Mouse (Mus musculus) CH12.LX (cell line): ENCODE results near the gene S100pbp. TPM values are rescaled to one million over a fixed set of nuclear protein-coding genes. Genes with fewer than 3 reads are reported as not detected.

Experiments
- DNase-seq: peaks from one replicate; pipeline ENCODE4 v3.0.0-alpha.2; 2013; ENCODE audit errors: extremely low read depth
- H3K27ac ChIP-seq: 2 replicates; pipeline ENCODE4 v1.5.1; 2012; ENCODE audit warnings: low read depth, mild to moderate bottlenecking, control low read depth, moderate library complexity; ENCODE audit not compliant: insufficient read depth
- H3K27me3 ChIP-seq: replicated peaks from 2 replicates; pipeline ENCODE3; 2012; ENCODE audit warnings: inconsistent platforms
- H3K36me3 ChIP-seq, 2 experiments: replicated peaks in 1 of 2; 2 replicates each; pipeline versions ENCODE3 to v1.6.1; 2012; ENCODE audit warnings: inconsistent platforms in 1 of 2, low read length in 1 of 2, mild to moderate bottlenecking in 1 of 2, mixed read lengths in 1 of 2, moderate library complexity in 1 of 2; ENCODE audit not compliant: control insufficient read depth in 1 of 2, insufficient read depth in 1 of 2
- H3K4me1 ChIP-seq, 2 experiments: 2 replicates each; pipeline ENCODE4 v1.6.1; 2012; ENCODE audit warnings: inconsistent platforms in 1 of 2, moderate library complexity in 1 of 2; ENCODE audit not compliant: insufficient read depth in 2 of 2, control insufficient read depth in 1 of 2
- H3K4me2 ChIP-seq: 2 replicates; pipeline ENCODE4 v1.6.1; 2012; ENCODE audit warnings: low read depth, mild to moderate bottlenecking, control low read depth; ENCODE audit not compliant: poor library complexity, insufficient read depth, severe bottlenecking
- H3K4me3 ChIP-seq, 3 experiments: fragments of 150-350 bp in 1 of 3; sonication (generic) in 1 of 3; replicated peaks in 1 of 3; 2 replicates each; pipeline versions ENCODE3 to v1.5.1; 2011 to 2012; ENCODE audit warnings: low read depth in 2 of 3, low read length in 2 of 3, mild to moderate bottlenecking in 2 of 3, moderate library complexity in 2 of 3, control low read depth in 1 of 3, improper control_type of control experiment in 1 of 3, inconsistent platforms in 1 of 3, mixed read lengths in 1 of 3; ENCODE audit not compliant: poor library complexity in 1 of 3
- H3K79me2 ChIP-seq: replicated peaks from 2 replicates; pipeline ENCODE4 v1.6.1; 2012; ENCODE audit warnings: mild to moderate bottlenecking, moderate library complexity; ENCODE audit not compliant: control insufficient read depth, poor library complexity, insufficient read depth, severe bottlenecking; ENCODE audit errors: extremely low read depth
- H3K9ac ChIP-seq: 2 replicates; pipeline ENCODE4 v1.6.1; 2012; ENCODE audit warnings: low read depth, mild to moderate bottlenecking, control low read depth, moderate library complexity; ENCODE audit not compliant: insufficient read depth
- H3K9me3 ChIP-seq: replicated peaks from 2 replicates; pipeline ENCODE3; 2012; ENCODE audit warnings: low read length, inconsistent platforms, mixed read lengths
- BHLHE40 ChIP-seq: IDR thresholded peaks from 2 replicates; pipeline ENCODE4 v1.6.1; 2011; ENCODE audit warnings: mild to moderate bottlenecking, low read depth, low read length, improper control_type of control experiment
- CHD1 ChIP-seq: IDR thresholded peaks from 2 replicates; pipeline ENCODE4 v1.6.1; 2012; ENCODE audit warnings: low read depth, low read length, improper control_type of control experiment, inconsistent platforms
- CHD2 ChIP-seq: IDR thresholded peaks from 2 replicates; pipeline ENCODE4 v1.6.1; 2011; ENCODE audit warnings: low read length, improper control_type of control experiment
- CTCF ChIP-seq, 2 experiments: IDR thresholded peaks in 1 of 2; conservative IDR thresholded peaks in 1 of 2; 2 replicates each; pipeline ENCODE4 v1.5.1; 2011 to 2012; ENCODE audit warnings: low read depth in 2 of 2, low read length in 2 of 2, improper control_type of control experiment in 1 of 2, inconsistent platforms in 1 of 2, mild to moderate bottlenecking in 1 of 2, moderate library complexity in 1 of 2
- ELF1 ChIP-seq: IDR thresholded peaks from 2 replicates; pipeline ENCODE4 v1.6.1; 2014; ENCODE audit warnings: low read depth, mild to moderate bottlenecking, inconsistent platforms, low read length, improper control_type of control experiment
- ETS1 ChIP-seq: conservative IDR thresholded peaks from 2 replicates; pipeline ENCODE4 v1.6.1; 2012; ENCODE audit warnings: low read depth, mild to moderate bottlenecking, inconsistent platforms, low read length, improper control_type of control experiment, moderate library complexity
- GABPA ChIP-seq: IDR thresholded peaks from 2 replicates; pipeline ENCODE4 v1.6.1; 2012; ENCODE audit warnings: low read depth, low read length, improper control_type of control experiment, inconsistent platforms; ENCODE audit not compliant: insufficient replicate concordance
- HCFC1 ChIP-seq: IDR thresholded peaks from 2 replicates; pipeline ENCODE4 v1.6.1; 2012; ENCODE audit warnings: low read depth, mild to moderate bottlenecking, inconsistent platforms, low read length, improper control_type of control experiment
- JUN ChIP-seq: IDR thresholded peaks from 2 replicates; pipeline ENCODE4 v1.6.1; 2011; ENCODE audit warnings: low read depth, mild to moderate bottlenecking, low read length, improper control_type of control experiment, moderate library complexity; ENCODE audit not compliant: insufficient read depth
- JUND ChIP-seq: conservative IDR thresholded peaks from 2 replicates; pipeline ENCODE4 v1.6.1; 2011; ENCODE audit warnings: low read depth, low read length, improper control_type of control experiment
- KAT2A ChIP-seq: IDR thresholded peaks from 2 replicates; pipeline ENCODE4 v1.6.1; 2012; ENCODE audit warnings: low read length, improper control_type of control experiment, inconsistent platforms; ENCODE audit not compliant: insufficient replicate concordance
- MAZ ChIP-seq: IDR thresholded peaks from 2 replicates; pipeline ENCODE4 v1.6.1; 2012; ENCODE audit warnings: low read depth, mild to moderate bottlenecking, inconsistent platforms, low read length, improper control_type of control experiment, moderate library complexity
- MYC ChIP-seq: IDR thresholded peaks from 2 replicates; pipeline ENCODE4 v1.6.1; 2011; ENCODE audit warnings: low read depth, mild to moderate bottlenecking, improper control_type of control experiment, low read length
- NRF1 ChIP-seq: IDR thresholded peaks from 2 replicates; pipeline ENCODE4 v1.6.1; 2014; ENCODE audit warnings: low read depth, mild to moderate bottlenecking, inconsistent platforms, low read length, improper control_type of control experiment, moderate library complexity
- PAX5 ChIP-seq: IDR thresholded peaks from 2 replicates; pipeline ENCODE4 v1.6.1; 2012; ENCODE audit warnings: low read length, inconsistent platforms, mixed read lengths
- RAD21 ChIP-seq: IDR thresholded peaks from 2 replicates; pipeline ENCODE4 v1.6.1; 2011; ENCODE audit warnings: low read depth, mild to moderate bottlenecking, low read length, improper control_type of control experiment, moderate library complexity
- RCOR1 ChIP-seq: conservative IDR thresholded peaks from 2 replicates; pipeline ENCODE4 v1.6.1; 2012; ENCODE audit warnings: low read depth, mild to moderate bottlenecking, inconsistent platforms, low read length, improper control_type of control experiment
- SMC3 ChIP-seq: IDR thresholded peaks from 2 replicates; pipeline ENCODE4 v1.6.1; 2011; ENCODE audit warnings: low read depth, low read length, improper control_type of control experiment
- TBP ChIP-seq: conservative IDR thresholded peaks from 2 replicates; pipeline ENCODE4 v1.6.1; 2011; ENCODE audit warnings: low read depth, low read length, improper control_type of control experiment
- TCF12 ChIP-seq: IDR thresholded peaks from 2 replicates; pipeline ENCODE4 v1.6.1; 2014; ENCODE audit warnings: low read depth, mild to moderate bottlenecking, inconsistent platforms, low read length, improper control_type of control experiment
- UBTF ChIP-seq: IDR thresholded peaks from 2 replicates; pipeline ENCODE4 v1.6.1; 2012; ENCODE audit warnings: low read depth, mild to moderate bottlenecking, inconsistent platforms, low read length, improper control_type of control experiment, moderate library complexity
- ZC3H11A ChIP-seq: IDR thresholded peaks from 2 replicates; pipeline ENCODE4 v1.6.1; 2012; ENCODE audit warnings: low read depth, mild to moderate bottlenecking, inconsistent platforms, low read length, improper control_type of control experiment
- ZMIZ1 ChIP-seq: IDR thresholded peaks from 2 replicates; pipeline ENCODE4 v1.6.1; 2012; ENCODE audit warnings: low read depth, mild to moderate bottlenecking, inconsistent platforms, low read length, improper control_type of control experiment
- dilution Hi-C: fragments of 300-500 bp; cut with MboI; formaldehyde crosslinking; loops from 2 replicates; pipeline ENCODE4 v1.14.3; 2020; ENCODE audit warnings: low sequenced_read_pairs; ENCODE audit not compliant: extremely low pct_unique_long_range_greater_than_20kb, extremely low pct_ligation_motif_present
- in situ Hi-C: fragments of 300-500 bp; cut with MboI; formaldehyde crosslinking; loops from 3 replicates; pipeline ENCODE4 v1.14.3; 2019; ENCODE audit warnings: low sequenced_read_pairs, low pct_ligation_motif_present, low pct_unique_long_range_greater_than_20kb, mixed read lengths
- polyA plus RNA-seq: library from polyadenylated mRNA; unstranded; fragments of >175 nt; gene quantifications from 2 replicates; pipeline ENCODE4 v1.2.1, GENCODE M21; 2012; ENCODE audit warnings: low read depth; ENCODE audit not compliant: insufficient read length
- total RNA-seq, 2 experiments: library from RNA; depleted of rRNA; stranded (reverse); fragments of 300-350 nt in 1 of 2; fragments of >200 nt in 1 of 2; gene quantifications; 2 replicates each; pipeline ENCODE4 v1.2.3; 2012 to 2014

The S100pbp gene
- total and polyA plus RNA-seq, 3 experiments, result 22.5 to 43.6 (median 43.6) TPM

- H3K4me2 ChIP-seq, result no peak overlapping the region
These were observed 21.9 kb upstream of the S100pbp start for GRCm38 (mm10) chr4:129211461-129211860.

GRCm38 (mm10) chr4:129209504-129209903 is 20.0 kb upstream of the S100pbp start:
- Histone ChIP-seq H3K4me3 (no peak overlapping the region), H3K4me1 (no peaks in the 10 kb centered on the region), H3K9ac (no peak overlapping the region), H3K27me3 (no peaks in the 10 kb centered on the region), H3K27ac (no peak overlapping the region), H3K4me2 (no peak overlapping the region), H3K79me2 (no peaks in the 10 kb centered on the region), H3K9me3 (no peaks in the 10 kb centered on the region), H3K36me3 (peaks cover 78 to 89% of the 10 kb centered on the region in 2 experiments)
- no peak for TF ChIP-seq BHLHE40
- TF ChIP-seq TCF12, result no peak
- no peak for TF ChIP-seq JUN
- TF ChIP-seq HCFC1, result no peak
- no peak for TF ChIP-seq UBTF
- peak; percentile 48 for TF ChIP-seq RAD21
- TF ChIP-seq SMC3, result peak; percentile 61
- TF ChIP-seq CTCF (conservative IDR thresholded peaks at IDR 0.05 in 1 of 2, IDR thresholded peaks at IDR 0.05 in 1 of 2; ENCODE audit: low read depth in 2 of 2, low read length in 2 of 2), result peak; percentile 48 to 67
- no peak for TF ChIP-seq KAT2A
- no peak for TF ChIP-seq ELF1
- no peak for TF ChIP-seq GABPA
- TF ChIP-seq ETS1, result no peak
- in situ Hi-C loops (no loop called here), dilution Hi-C loops (no loop called here)
- peak; percentile 37 for DNase-seq

More at GRCm38 (mm10) chr4:129211461-129211860, 21.9 kb upstream of the S100pbp start:
- H3K9ac ChIP-seq, result no peak overlapping the region
- H3K4me3 ChIP-seq, result no peak overlapping the region
- in situ Hi-C loops, result loop anchor here (10.0 kb wide), 1 partner anchor 243 kb away; no protein-coding TSS in a partner anchor
- H3K9me3 ChIP-seq, result no peaks in the 10 kb centered on the region
- dilution Hi-C loops, result no loop called here
- TF ChIP-seq CHD1, result no peak
- no peak for TF ChIP-seq RCOR1
- TF ChIP-seq ELF1, result no peak
- TF ChIP-seq NRF1, result no peak
- TF ChIP-seq JUND, result no peak
- TF ChIP-seq CHD2, result no peak
- TF ChIP-seq ZC3H11A, result no peak
- no peak for TF ChIP-seq CTCF (conservative IDR thresholded peaks at IDR 0.05 in 1 of 2, IDR thresholded peaks at IDR 0.05 in 1 of 2; ENCODE audit: low read depth in 2 of 2, low read length in 2 of 2)
- TF ChIP-seq TBP, result no peak
- TF ChIP-seq PAX5, result no peak
- no peak for TF ChIP-seq MYC
- no peak for TF ChIP-seq ZMIZ1
- TF ChIP-seq BHLHE40, result no peak
- no peak for TF ChIP-seq MAZ
- H3K27ac ChIP-seq, result no peak overlapping the region
- DNase-seq, result no peak
- H3K36me3 ChIP-seq, result peaks cover 78 to 90% of the 10 kb centered on the region in 2 experiments
- H3K27me3 ChIP-seq, result no peaks in the 10 kb centered on the region
- no peaks in the 10 kb centered on the region for H3K79me2 ChIP-seq
- no peaks in the 10 kb centered on the region for H3K4me1 ChIP-seq
